Mouse (Mus musculus): Measurements from ENCODE around the gene Vrk1. TPM values are rescaled to one million over a fixed set of nuclear protein-coding genes. Genes with fewer than 3 reads are reported as not detected.
A peak's percentile ranks its signal among the peaks of the same experiment; 100 is the strongest.

The Vrk1 gene
- total RNA-seq, 2 experiments from 2014 or later = 3.2 to 4.0 TPM

DNA sequence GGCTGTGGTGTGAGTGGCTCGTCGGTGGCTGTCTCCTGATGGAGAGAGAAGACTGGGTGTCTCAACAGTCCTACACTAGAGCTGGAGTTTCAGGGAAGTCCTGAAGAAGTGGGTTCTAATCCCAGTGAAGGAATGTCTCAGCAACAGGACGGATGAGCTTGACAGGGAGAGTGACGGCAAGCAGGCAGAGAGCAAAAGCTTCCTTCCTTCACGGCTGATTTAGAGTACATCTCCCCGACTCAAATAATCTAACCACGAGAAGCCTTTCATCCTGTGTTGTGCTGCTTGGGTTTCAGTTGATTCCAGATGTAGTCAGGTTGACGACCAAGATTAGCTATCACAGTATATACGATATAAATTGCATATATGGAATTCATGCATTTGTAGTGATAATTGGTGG is 24.7 kb downstream of the Vrk1 start:
- DNase-seq = no peak
- intact Hi-C loops (cut with DNase I) = no loop called here

DNA sequence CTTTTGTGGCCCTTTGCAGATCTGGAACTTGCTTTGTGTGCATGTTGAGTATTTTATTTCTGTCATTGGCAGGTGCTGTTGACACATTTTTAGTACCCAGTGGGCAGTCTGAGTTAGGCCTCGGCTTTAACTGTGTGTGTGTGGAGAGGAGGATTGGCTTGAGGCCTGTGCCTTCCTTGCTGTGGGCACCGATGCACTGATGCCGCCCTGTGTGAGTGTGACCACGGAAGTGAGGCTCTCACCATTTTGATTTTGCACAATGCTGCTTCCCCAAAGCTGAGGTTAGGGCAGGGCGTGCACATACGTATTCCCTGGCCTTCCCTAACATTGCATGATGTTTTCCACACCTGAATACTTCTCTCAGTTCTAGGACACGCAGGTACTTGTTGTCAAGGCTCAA is 30.2 kb downstream of the Vrk1 start:
- intact Hi-C loops (cut with DNase I) = no loop called here
- DNase-seq = no peak

DNA sequence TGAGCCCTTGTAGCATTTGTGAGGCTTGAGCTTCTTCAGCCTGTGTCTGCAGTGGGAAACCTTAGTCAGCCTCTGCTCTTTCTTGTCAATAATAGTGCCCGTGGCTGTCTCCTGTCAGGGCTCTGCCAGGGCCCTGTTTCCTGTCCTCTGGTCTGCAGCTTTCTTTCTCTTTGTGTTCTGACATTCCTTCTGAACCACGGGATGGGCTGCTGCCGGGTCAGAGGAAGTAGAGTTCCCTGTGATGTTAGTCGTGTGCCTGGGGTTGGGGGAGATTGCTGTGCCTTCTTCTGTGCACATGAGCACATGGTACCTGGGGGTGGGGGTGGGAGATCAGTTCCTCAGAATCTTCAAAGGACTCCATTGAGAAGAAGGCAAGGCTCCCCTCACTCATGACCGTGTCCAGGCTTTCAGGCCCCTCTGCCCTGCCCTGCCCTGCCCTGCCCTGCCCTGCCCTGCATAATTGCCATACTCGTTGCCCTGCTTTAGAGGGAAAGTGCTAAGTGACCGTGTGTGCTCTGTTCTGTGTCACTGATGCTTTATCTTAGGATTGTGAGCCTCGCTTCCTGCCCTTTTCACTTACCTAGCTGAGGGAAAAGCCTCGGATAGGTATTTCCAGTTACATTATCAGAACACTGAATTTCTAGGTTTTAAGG is 36.2 kb downstream of the Vrk1 start:
- intact Hi-C loops (cut with DNase I) = no loop called here

DNA sequence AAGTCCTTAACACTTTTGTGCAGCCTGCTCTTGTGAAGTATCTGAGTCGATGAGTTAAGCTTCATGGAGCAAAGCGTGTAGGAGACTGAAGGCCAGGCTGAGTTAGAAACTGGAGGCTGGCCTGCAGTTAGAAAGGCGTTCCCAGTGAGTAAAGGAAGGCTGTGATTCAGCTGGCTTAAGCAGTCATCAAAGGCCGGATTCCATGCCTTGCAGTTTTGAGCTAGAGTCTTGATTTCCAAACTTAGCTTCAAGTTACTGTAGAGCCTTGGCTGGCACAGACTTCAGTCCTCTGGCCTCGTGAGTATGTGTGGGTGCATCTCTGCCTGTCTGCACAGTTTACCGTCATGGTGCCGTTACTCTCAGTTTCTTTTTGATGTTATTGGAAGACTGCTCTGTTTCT is 42.2 kb downstream of the Vrk1 start:
- no peak for DNase-seq

More for the DNA sequence above, 36.2 kb downstream of the Vrk1 start:
- no peak for DNase-seq

DNA sequence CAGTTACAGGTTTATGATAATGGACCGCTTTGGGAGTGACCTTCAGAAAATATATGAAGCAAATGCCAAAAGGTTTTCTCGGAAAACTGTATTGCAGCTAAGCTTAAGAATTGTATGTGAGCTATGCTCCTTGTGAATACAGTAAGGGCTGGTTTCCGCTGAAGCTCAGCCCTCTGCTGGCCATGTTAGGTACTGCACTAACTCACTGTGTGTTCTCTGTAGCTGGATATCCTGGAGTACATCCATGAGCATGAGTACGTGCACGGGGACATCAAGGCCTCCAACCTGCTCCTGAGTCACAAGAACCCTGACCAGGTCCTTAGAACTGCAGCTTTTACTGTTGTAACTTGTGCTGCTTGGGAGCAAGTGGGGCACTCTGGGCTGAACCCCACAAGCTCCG is 45.8 kb downstream of the Vrk1 start:
- intact Hi-C loops (cut with DNase I) = loop anchor here (5.0 kb wide), 2 partner anchors 203 to 218 kb away; no protein-coding TSS in a partner anchor
- DNase-seq = peak; percentile 55 to 64

More for the DNA sequence above, 42.2 kb downstream of the Vrk1 start:
- intact Hi-C loops (cut with DNase I) = no loop called here

DNA sequence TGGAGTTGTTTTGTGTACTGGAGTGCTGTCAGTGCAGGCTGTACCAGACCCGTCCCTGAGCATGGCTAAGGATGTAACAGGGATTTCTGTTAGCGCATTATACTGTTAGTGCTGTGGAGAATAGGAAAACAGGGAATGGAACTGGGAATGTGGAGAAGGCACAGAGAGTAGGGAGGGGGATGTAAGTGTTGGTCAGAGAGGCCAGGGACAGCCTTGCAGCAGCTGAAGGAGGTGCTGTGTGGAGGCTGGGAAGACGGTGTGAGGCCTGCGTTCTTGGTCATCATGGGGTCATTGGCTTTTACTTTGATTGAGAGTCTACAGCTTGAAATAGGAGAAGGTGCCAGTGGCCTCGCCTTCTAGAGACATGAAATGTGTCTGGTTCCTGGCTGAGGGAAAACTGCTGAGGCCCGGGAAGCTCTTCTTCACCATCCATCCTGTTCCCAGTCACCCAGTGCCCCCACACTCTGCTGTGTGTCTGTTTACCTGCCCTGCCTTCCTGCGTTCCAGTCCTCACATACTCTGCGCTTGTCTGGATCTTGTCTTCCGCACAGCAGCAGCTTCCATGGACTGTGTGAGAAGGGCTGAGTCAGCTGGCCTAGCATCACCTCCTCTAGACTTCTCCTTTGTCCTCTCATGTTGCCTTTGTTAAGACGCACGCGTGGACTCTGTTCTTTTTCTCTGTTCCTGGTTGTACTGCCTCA is 50.0 kb downstream of the Vrk1 start:
- intact Hi-C loops (cut with DNase I) = loop anchor here (5.0 kb wide), 2 partner anchors 208 to 223 kb away; no protein-coding TSS in a partner anchor

DNA sequence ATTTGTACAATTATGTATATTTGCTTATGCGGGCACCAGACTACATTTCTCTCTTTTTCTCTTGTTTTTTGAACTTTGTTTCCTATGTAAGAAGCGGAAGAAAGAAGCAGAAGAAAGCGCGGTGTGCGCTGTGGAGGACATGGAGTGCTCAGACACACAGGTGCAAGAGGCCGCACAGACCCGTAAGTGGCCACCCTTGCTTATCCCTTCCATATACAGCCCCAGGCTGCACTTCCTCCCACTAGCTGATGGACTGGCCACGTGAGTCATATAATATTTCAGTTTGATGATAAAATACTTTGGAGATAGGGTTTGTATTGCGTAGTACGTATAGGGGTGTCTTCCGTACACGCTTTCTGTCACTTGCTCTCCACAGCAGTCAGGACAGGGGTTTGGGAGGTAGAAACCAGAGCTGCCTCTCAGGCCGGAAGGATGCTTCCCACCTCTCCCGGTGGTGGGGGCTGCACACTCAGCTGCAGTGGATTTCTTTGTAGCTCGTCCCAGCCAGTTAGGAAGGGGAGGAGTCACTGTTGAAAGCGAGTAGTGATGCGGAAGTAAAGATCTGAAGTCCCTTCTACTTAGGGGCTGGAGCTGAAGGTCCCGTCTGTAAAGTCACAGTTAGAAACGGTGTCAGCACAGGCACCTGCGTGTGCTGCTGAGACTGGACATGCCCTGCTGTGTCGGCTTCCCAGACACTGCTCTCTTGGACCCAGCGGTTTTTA is 60.6 kb downstream of the Vrk1 start:
- DNase-seq = no peak
- intact Hi-C loops (cut with DNase I) = no loop called here

More for the DNA sequence above, 50.0 kb downstream of the Vrk1 start:
- DNase-seq = no peak

DNA sequence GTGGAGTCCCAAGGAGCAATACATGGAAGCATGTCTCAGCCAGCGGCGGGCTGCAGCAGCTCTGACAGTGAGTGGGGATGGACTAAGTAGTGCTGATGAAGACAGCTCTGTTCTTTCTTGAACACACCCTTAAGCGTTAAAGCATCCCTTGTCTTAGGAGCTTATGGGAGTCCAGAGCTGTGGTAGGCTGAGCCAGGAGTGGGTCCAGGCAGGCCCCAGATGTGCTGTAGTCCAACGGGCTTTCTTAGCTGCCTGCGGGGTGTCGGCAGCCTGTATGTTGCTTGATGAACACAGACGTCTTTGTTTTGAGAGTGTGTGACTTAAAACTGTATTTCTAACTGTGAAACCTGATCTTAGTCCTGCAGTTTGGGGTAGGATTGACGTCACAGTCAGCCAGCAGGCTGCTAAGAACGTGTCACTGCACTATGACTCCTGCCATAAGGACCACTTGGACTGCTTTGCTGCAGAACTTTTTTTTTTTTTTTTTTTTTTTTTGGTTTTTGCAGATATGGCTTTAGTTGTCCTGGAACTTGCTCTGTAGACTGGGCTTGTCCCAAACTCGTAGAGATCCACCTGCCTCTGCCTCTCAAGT is 61.6 kb downstream of the Vrk1 start:
- intact Hi-C loops (cut with DNase I) = no loop called here
- no peak for DNase-seq

DNA sequence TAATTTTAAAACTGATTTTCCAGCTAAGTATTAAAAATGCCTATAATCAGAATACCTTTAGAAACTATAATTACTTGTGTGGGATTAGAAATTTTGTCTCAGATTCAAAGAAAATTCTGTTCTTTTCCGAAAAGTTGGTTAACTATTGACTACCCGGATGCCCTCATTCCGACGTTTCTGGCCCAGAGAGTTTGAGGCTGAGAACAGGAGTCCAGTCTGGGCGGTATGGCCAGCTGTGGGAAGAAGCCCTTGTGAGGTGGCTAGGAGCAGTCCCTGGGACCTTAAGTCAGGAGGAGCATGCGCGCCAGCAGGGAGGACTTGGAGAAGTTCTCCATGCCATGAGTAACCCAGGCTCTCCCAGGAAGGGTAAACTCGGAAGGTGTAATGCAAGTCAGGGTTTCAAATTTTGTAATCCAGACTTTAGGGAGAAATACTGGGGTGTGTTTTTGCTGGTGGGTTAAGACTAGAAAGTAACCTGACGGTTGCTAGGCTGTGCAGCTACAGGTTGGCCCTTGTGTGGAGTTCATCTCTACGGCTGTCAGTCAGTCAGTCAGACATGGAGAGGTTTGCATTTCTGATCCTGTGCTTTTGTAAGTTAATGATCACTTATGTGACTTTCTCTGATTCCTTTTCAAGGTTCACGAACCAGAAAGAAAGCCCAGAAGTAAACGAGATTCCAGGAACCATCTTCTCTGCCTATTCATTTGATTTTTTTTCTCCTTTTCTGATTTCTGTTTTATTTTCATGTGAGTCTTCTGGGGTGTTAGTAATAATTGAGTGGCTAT is 64.5 kb downstream of the Vrk1 start:
- no peak for DNase-seq
- intact Hi-C loops (cut with DNase I) = no loop called here

DNA sequence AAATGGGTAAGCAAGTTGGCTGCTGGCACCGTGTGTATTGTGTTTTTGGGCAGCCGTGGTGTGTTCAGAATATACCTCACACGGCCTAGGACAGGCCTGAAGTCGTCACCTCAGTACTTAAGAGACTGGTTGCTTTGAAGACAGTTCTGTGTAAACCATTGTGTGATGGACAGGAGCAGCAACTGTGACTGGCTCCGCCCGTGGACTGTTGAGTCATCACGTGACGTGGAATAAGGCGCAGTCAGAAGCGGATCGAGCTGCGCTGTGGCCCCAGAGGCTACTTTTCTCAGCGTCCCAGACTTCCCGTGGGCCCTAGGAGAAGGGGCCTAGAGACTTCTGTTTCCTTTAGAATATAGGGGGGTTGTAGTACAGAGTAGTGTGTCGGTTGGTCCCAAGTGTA is 66.1 kb downstream of the Vrk1 start:
- no peak for DNase-seq
- intact Hi-C loops (cut with DNase I) = no loop called here

DNA sequence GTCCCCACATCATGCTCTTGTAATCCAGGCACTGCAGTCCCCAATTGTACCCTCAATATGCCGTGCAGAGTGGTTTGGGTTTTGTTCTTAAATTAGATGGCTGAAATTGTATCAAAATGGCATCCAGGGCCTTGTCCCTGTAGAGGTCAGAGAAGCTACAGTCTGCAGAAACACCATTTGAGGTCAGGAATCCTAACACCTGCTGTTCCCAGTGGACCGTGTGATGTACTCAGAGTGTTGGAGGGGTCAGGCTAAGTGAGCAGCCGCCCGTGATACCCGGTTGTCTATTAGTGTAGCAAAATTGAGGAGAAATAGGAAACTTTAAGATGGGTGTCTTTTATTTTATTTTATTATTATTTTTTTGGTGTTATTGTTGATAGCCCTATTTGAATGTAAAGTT is 70.5 kb downstream of the Vrk1 start:
- intact Hi-C loops (cut with DNase I) = no loop called here
- no peak for DNase-seq

DNA sequence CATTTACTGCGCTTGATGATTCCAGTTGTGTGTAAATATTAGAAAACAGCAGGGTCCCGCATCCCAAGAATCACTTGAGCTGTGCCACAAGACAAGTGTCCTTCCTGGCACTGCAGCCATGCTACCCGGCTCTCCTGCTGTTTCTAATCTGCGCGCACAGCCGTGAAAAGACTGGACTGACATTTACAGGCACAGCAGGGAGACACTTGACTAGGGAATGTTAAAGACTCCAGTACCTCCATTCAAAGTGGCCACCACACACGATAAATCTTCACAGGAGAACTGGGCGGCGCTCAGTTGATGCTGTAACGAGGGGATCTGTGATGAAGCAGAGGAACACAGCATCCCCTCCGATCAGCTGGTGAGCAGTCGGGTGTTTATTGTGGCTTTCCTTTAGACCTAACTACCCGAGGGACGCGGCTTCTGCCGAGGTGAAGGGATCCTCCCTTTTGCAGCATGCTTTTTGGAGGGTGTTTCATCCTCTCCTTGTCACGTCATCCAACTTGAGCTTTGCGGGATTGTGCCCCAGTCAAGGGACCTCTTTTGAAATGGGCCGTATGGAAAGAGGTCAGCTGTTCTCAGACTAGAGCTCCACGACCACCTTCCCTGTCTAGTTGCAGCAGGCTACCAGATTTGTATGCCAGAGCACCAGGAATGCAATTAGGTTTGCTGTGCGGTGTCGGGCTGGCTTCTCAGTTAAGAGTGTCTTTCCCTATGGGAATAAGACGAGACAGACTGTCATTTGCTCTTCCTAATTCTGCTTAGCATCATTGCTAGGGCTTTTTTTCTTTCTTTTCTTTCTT is 71.1 kb downstream of the Vrk1 start:
- no peak for DNase-seq
- intact Hi-C loops (cut with DNase I) = no loop called here

DNA sequence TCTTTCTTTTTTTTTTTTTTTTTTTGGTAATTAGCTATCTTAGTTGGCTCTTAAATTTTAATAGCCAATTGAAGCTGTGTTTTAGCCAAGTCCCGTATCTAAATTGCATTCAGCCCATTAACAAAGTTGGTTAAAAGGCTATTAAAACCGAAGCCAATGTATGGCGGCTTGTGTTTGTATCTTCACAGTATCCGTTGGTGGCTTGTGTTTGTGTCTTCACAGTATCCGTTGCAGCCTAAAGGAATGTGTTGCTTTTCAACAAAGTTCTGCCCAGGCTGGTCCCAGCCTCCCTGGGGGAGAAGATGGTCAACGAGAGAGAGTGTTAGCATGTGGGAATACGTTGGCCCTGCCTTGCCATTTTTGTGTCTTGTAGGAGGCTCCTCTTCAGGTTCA is 71.7 kb downstream of the Vrk1 start:
- intact Hi-C loops (cut with DNase I) = no loop called here
- DNase-seq = no peak

DNA sequence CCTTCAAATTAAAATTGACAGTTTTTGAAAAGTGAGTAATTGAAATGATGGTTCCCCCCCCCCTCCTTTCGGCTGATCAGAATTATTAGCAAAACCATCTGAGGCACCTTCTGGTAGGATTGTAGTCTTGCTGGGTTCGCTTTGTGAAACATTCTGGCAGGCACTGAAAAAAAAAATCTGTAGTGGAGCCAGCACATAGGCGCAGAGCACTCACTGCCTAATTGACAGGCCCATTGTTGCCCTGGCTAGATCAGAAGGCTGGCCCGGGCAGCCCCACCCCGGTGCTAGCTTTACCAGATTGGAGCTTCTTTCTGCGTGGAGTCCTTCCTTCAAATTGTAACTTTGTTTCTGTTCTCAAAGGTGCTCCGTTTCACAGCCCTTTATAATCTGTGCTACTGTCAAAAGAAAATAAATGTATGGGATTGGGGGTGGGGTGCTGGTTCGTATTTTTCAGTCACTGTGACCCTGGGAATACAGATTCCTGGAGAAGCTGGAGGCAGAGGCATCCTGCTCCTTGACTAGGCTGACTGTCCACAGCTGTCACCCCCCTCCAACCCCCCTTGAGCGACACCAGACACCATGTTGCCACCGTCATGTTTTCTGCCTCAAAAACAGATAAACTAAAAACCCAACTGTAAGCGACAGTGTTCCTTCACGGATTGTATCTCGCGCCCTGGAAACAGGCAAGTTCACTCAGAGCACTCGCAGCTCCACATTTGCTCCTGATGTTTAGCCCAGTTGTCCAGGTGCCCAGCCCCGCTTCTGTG is 72.3 kb downstream of the Vrk1 start:
- intact Hi-C loops (cut with DNase I) = no loop called here
- no peak for DNase-seq

DNA sequence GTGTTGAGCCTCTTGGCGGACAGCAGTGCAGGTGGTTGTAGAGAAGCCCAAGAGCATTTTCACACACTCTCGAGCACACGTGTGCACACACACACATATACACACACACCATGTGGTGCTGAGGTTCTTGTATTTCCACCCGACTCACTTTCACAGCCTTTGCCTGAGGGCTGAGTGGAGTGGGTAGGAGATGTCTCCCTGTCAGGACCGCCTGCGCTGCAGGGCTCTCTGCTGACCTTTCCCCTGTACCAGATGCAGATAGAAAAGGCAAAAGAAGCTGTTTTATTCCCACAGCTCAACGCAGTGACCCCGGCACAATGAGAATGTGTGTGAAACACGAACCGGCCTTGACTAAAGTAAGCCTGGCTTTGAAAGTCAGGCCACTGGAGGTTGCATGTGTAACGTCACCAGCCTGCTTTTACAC is 72.9 kb downstream of the Vrk1 start:
- no peak for DNase-seq
- intact Hi-C loops (cut with DNase I) = no loop called here

DNA sequence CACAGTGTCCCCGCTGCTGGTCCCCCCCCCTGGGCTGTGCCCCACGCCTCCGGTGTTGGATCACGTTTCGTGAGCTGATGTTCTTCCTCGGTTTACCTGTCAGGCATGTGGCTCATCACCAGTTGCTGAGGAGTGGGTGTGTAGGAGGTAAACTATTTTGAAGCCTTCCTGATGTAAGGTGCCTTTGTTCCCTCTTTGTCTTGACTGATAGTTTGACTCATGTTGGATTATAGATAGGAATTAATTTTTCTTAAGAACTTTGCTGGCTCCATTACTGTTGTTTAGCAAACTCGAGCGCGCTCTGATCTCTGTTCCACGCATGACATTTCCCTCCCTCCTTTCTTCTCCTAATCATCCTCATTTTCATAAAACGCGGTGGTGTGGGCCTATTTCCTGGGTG is 74.1 kb downstream of the Vrk1 start:
- no peak for DNase-seq
- intact Hi-C loops (cut with DNase I) = no loop called here

DNA sequence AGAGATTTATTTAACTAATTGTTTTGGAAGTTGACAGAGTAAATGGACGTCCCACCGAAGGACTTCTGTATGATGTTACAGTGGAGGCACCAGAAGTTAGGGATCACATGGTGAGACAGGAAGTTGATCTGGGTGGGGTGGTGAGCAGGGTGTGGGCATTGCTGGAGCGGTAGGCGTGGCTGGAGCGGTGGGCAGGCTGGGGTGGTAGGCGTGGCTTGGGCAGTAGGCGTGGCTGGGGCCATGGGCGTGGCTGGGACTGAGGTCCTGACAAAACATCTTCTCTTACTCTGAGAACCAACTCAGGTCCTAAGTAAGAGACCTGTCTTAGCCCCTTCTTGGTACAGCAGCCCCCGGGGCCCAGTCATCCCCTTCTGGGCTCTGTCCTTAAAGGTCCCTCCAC is 84.8 kb downstream of the Vrk1 start:
- intact Hi-C loops (cut with DNase I) = no loop called here
- no peak for DNase-seq

DNA sequence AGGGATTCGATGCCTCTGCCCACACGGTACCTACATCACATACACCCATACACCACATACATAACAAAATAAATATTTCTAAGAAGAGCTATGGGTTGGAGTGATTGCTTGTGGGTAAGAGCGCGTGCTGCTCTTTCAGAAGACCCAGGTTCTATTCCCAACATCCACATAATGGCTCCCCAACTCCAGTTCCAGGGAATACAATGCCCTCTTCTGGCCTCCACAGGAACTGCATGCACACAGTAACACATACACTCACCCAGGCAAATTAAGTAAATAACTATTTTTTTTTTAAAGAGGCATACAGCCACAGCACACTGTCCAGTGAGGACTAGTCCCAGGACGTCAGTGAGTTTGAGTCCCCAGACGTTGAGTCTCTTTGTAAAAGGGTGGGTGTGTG is 92.0 kb downstream of the Vrk1 start:
- DNase-seq = no peak
- intact Hi-C loops (cut with DNase I) = no loop called here
